Mouse (Mus musculus) C2C12 (cell line): ENCODE data around the gene Slc6a11.

ENCODE experiments used
- CEBPB ChIP-seq: IDR thresholded peaks from one replicate; pipeline ENCODE4 v1.6.1; 2011; ENCODE audit warnings: low read depth, mild to moderate bottlenecking, control low read depth, moderate library complexity
- CTCF ChIP-seq: IDR thresholded peaks from one replicate; pipeline ENCODE4 v1.5.1; 2011; ENCODE audit not compliant: control insufficient read depth, insufficient read depth, insufficient read length
- FOSL1 ChIP-seq: IDR thresholded peaks from one replicate; pipeline ENCODE4 v1.8.0; 2011; ENCODE audit warnings: mild to moderate bottlenecking, low read length; ENCODE audit not compliant: poor library complexity, insufficient read depth, severe bottlenecking
- MAX ChIP-seq: IDR thresholded peaks from one replicate; pipeline ENCODE4 v1.6.1; 2011; ENCODE audit warnings: mild to moderate bottlenecking, control low read depth
- USF1 ChIP-seq: IDR thresholded peaks from one replicate; pipeline ENCODE4 v1.6.1; 2011; ENCODE audit warnings: low read depth, mild to moderate bottlenecking, control low read depth, moderate library complexity

GRCm38 (mm10) chr6:114297260-114298002 lies 166.4 kb downstream of the Slc6a11 start:
- TF ChIP-seq CTCF (no peak), USF1 (no peak), MAX (no peak), FOSL1 (no peak), CEBPB (no peak)
